Mouse (Mus musculus): Measurements from ENCODE around the gene Mrpl27. TPM values are rescaled to one million over a fixed set of nuclear protein-coding genes. Genes with fewer than 3 reads are reported as not detected.
A peak's percentile ranks its signal among the peaks of the same experiment; 100 is the strongest.
"Not testable (repeated sequence)": the region's sequence is repeated elsewhere in the genome, so short reads cannot be mapped to it uniquely, and the experiment has no call there.

Gene Mrpl27
- polyA plus RNA-seq, 1 experiment from 2014 or later = 131 TPM

- Histone ChIP-seq H3K4me2 (replicated peaks) (peak within 1 kb of the TSS; percentile 84), H3K36me3 (no peaks in the 10 kb centered on the region), H3K4me3 (peak within 1 kb of the TSS; percentile 69), H3K9ac (peak within 1 kb of the TSS; percentile 83), H3K9me3 (replicated peaks) (no peaks in the 10 kb centered on the region), H3K4me1 (peaks cover 26% of the 10 kb centered on the region), H3K27me3 (no peaks in the 10 kb centered on the region), H3K27ac (peak within 1 kb of the TSS; percentile 95)
- ATAC-seq (ENCODE audit: low FRiP score) = peak; percentile 94
- under 1% methylated on average over 78 of the region's 82 CpGs for WGBS
These were observed 23.4 kb downstream of the Mrpl27 start, which contains the start of gene Xylt2 for GRCm38 (mm10) chr11:94676754-94677606. Gene Xylt2 (minus strand): TSS chr11:94677515.

- Histone ChIP-seq H3K27ac (peak overlapping the region; percentile 95; the same call in 1 of the 2 replicates), H3K4me1 (peaks cover 26% of the 10 kb centered on the region), H3K9me3 (replicated peaks) (no peaks in the 10 kb centered on the region), H3K9ac (peak overlapping the region; percentile 83; the same call in 1 of the 2 replicates), H3K4me3 (peak overlapping the region; percentile 69), H3K27me3 (no peaks in the 10 kb centered on the region), H3K4me2 (replicated peaks) (peak overlapping the region; percentile 84), H3K36me3 (no peaks in the 10 kb centered on the region)
- no peak; the same call in 1 of the 2 replicates for ATAC-seq (ENCODE audit: low FRiP score)
- WGBS = 31% methylated on average over 15 of the region's 15 CpGs
These were observed 24.1 kb downstream of the Mrpl27 start for GRCm38 (mm10) chr11:94677607-94678145.

- Histone ChIP-seq H3K4me1 (peaks cover 16% of the 10 kb centered on the region), H3K36me3 (no peaks in the 10 kb centered on the region), H3K9ac (no peak overlapping the region), H3K27ac (no peak overlapping the region), H3K4me2 (replicated peaks) (no peak overlapping the region), H3K9me3 (replicated peaks) (no peaks in the 10 kb centered on the region), H3K27me3 (no peaks in the 10 kb centered on the region), H3K4me3 (no peak overlapping the region)
- ATAC-seq (ENCODE audit: low FRiP score) = no peak
These were observed 27.1 kb downstream of the Mrpl27 start for GRCm38 (mm10) chr11:94680639-94681038.

- no peaks in the 10 kb centered on the region for H3K27me3 ChIP-seq
- H3K27ac ChIP-seq = no peak overlapping the region
- WGBS = 85% methylated on average over 4 of the region's 4 CpGs
- H3K4me2 ChIP-seq (replicated peaks) = no peak overlapping the region
- no peak overlapping the region for H3K9ac ChIP-seq
- no peaks in the 10 kb centered on the region for H3K36me3 ChIP-seq
- ATAC-seq (ENCODE audit: low FRiP score) = no peak
- no peak overlapping the region for H3K4me3 ChIP-seq
- H3K9me3 ChIP-seq (replicated peaks) = no peaks in the 10 kb centered on the region
- H3K4me1 ChIP-seq = peaks cover 6% of the 10 kb centered on the region
These were observed 28.1 kb downstream of the Mrpl27 start for GRCm38 (mm10) chr11:94681640-94682039.

GRCm38 (mm10) chr11:94682427-94682826 is 28.9 kb downstream of the Mrpl27 start:
- Histone ChIP-seq H3K36me3 (no peaks in the 10 kb centered on the region), H3K9ac (no peak overlapping the region), H3K4me3 (no peak overlapping the region), H3K4me2 (replicated peaks) (no peak overlapping the region), H3K27me3 (no peaks in the 10 kb centered on the region), H3K9me3 (replicated peaks) (no peaks in the 10 kb centered on the region), H3K4me1 (peaks cover 4% of the 10 kb centered on the region), H3K27ac (no peak overlapping the region)
- no peak for ATAC-seq (ENCODE audit: low FRiP score)
- 81% methylated on average over 7 of the region's 7 CpGs for WGBS

- ATAC-seq (ENCODE audit: low FRiP score) = no peak
- H3K9ac ChIP-seq = no peak overlapping the region
These were observed 33.6 kb downstream of the Mrpl27 start for GRCm38 (mm10) chr11:94687178-94687577.

GRCm38 (mm10) chr11:94692502-94692901 is 38.9 kb downstream of the Mrpl27 start:
- not testable (repeated sequence) for H3K9ac ChIP-seq; H3K4me2 ChIP-seq (replicated peaks); H3K36me3 ChIP-seq; H3K27me3 ChIP-seq; H3K9me3 ChIP-seq (replicated peaks); H3K27ac ChIP-seq; ATAC-seq (ENCODE audit: low FRiP score); H3K4me3 ChIP-seq; H3K4me1 ChIP-seq

More at GRCm38 (mm10) chr11:94687178-94687577, 33.6 kb downstream of the Mrpl27 start:
- no peaks in the 10 kb centered on the region for H3K4me1 ChIP-seq
- H3K9me3 ChIP-seq (replicated peaks) = no peaks in the 10 kb centered on the region
- no peaks in the 10 kb centered on the region for H3K36me3 ChIP-seq
- no peaks in the 10 kb centered on the region for H3K27me3 ChIP-seq
- no peak overlapping the region for H3K4me2 ChIP-seq (replicated peaks)
- no peak overlapping the region for H3K4me3 ChIP-seq
- 84% methylated on average over 6 of the region's 6 CpGs for WGBS
- no peak overlapping the region for H3K27ac ChIP-seq

GRCm38 (mm10) chr11:94695508-94695907 is 41.9 kb downstream of the Mrpl27 start:
- 80% methylated on average over 6 of the region's 6 CpGs for WGBS
- H3K9ac ChIP-seq = no peak overlapping the region

GRCm38 (mm10) chr11:94697140-94697539 is 43.6 kb downstream of the Mrpl27 start:
- Histone ChIP-seq H3K4me2 (replicated peaks) (no peak overlapping the region), H3K4me3 (no peak overlapping the region), H3K9me3 (replicated peaks) (no peaks in the 10 kb centered on the region), H3K27me3 (no peaks in the 10 kb centered on the region), H3K27ac (no peak overlapping the region), H3K4me1 (peaks cover 15% of the 10 kb centered on the region), H3K9ac (no peak overlapping the region), H3K36me3 (no peaks in the 10 kb centered on the region)
- no peak for ATAC-seq (ENCODE audit: low FRiP score)
- 92% methylated on average over 2 of the region's 2 CpGs for WGBS

More at GRCm38 (mm10) chr11:94695508-94695907, 41.9 kb downstream of the Mrpl27 start:
- no peak for ATAC-seq (ENCODE audit: low FRiP score)
- Histone ChIP-seq H3K27ac (no peak overlapping the region), H3K36me3 (no peaks in the 10 kb centered on the region), H3K9me3 (replicated peaks) (no peaks in the 10 kb centered on the region), H3K4me1 (peaks cover 7% of the 10 kb centered on the region; the same call in 1 of the 2 replicates), H3K4me2 (replicated peaks) (no peak overlapping the region), H3K4me3 (no peak overlapping the region), H3K27me3 (no peaks in the 10 kb centered on the region)

GRCm38 (mm10) chr11:94697703-94698464 is 44.3 kb downstream of the Mrpl27 start:
- Histone ChIP-seq H3K36me3 (no peaks in the 10 kb centered on the region), H3K27ac (no peak overlapping the region), H3K4me1 (peaks cover 16% of the 10 kb centered on the region), H3K27me3 (no peaks in the 10 kb centered on the region), H3K4me2 (replicated peaks) (no peak overlapping the region), H3K9me3 (replicated peaks) (no peaks in the 10 kb centered on the region), H3K9ac (no peak overlapping the region), H3K4me3 (no peak overlapping the region)
- WGBS = 52% methylated on average over 13 of the region's 13 CpGs
- no peak for ATAC-seq (ENCODE audit: low FRiP score)

- no peak overlapping the region for H3K27ac ChIP-seq
- no peaks in the 10 kb centered on the region for H3K36me3 ChIP-seq
- WGBS = 96% methylated on average over 3 of the region's 3 CpGs
- H3K27me3 ChIP-seq = no peaks in the 10 kb centered on the region
- no peak overlapping the region for H3K9ac ChIP-seq
- H3K4me2 ChIP-seq (replicated peaks) = no peak overlapping the region
- no peak overlapping the region for H3K4me3 ChIP-seq
- no peak for ATAC-seq (ENCODE audit: low FRiP score)
- H3K4me1 ChIP-seq = peaks cover 16% of the 10 kb centered on the region
- no peaks in the 10 kb centered on the region for H3K9me3 ChIP-seq (replicated peaks)
These were observed 45.8 kb downstream of the Mrpl27 start for GRCm38 (mm10) chr11:94699399-94699798.
